Mouse (Mus musculus) MEL (cell line): Measurements from ENCODE around the gene 0610012G03Rik.
A peak's percentile ranks its signal among the peaks of the same experiment; 100 is the strongest.

Source experiments
- BHLHE40 ChIP-seq: IDR thresholded peaks from 2 replicates; pipeline ENCODE4 v1.6.1; 2012; ENCODE audit warnings: low read depth, mild to moderate bottlenecking, inconsistent platforms, low read length, improper control_type of control experiment, borderline replicate concordance
- CHD1 ChIP-seq: IDR thresholded peaks from 2 replicates; pipeline ENCODE4 v1.6.1; 2012; ENCODE audit warnings: low read depth, mild to moderate bottlenecking, inconsistent platforms, low read length, improper control_type of control experiment
- CTCF ChIP-seq, 3 experiments: IDR thresholded peaks in 2 of 3; conservative IDR thresholded peaks in 1 of 3; 2 replicates each; pipeline ENCODE4 v1.5.1; 2011 to 2012; ENCODE audit warnings: low read length in 3 of 3, low read depth in 2 of 3, mild to moderate bottlenecking in 2 of 3, improper control_type of control experiment in 1 of 3, inconsistent platforms in 1 of 3, mixed read lengths in 1 of 3, moderate library complexity in 1 of 3; ENCODE audit not compliant: control insufficient read depth in 1 of 3, insufficient read depth in 1 of 3, poor library complexity in 1 of 3, severe bottlenecking in 1 of 3
- EP300 ChIP-seq, 2 experiments: IDR thresholded peaks; 2 replicates each; pipeline ENCODE4 v1.6.1; 2011; ENCODE audit warnings: improper control_type of control experiment in 2 of 2, low read length in 2 of 2, low read depth in 1 of 2, mild to moderate bottlenecking in 1 of 2
- GATA1 ChIP-seq: IDR thresholded peaks from 2 replicates; pipeline ENCODE4 v1.6.1; 2011; ENCODE audit warnings: low read depth, low read length, improper control_type of control experiment
- JUND ChIP-seq: IDR thresholded peaks from 2 replicates; pipeline ENCODE4 v1.6.1; 2011; ENCODE audit warnings: low read depth, mild to moderate bottlenecking, improper control_type of control experiment, low read length
- POLR2A ChIP-seq, 2 experiments: IDR thresholded peaks; 2 replicates each; pipeline ENCODE4 v1.6.1; 2011 to 2012; ENCODE audit warnings: low read length in 2 of 2, mild to moderate bottlenecking in 2 of 2, control low read depth in 1 of 2, improper control_type of control experiment in 1 of 2, low read depth in 1 of 2, moderate library complexity in 1 of 2; ENCODE audit not compliant: control insufficient read depth in 1 of 2, insufficient read depth in 1 of 2, poor library complexity in 1 of 2
- POLR2AphosphoS2 ChIP-seq: IDR thresholded peaks from 2 replicates; pipeline ENCODE4 v1.6.1; 2011; ENCODE audit warnings: low read length, improper control_type of control experiment
- RCOR1 ChIP-seq: IDR thresholded peaks from 2 replicates; pipeline ENCODE4 v1.6.1; 2012; ENCODE audit warnings: low read depth, mild to moderate bottlenecking, inconsistent platforms, low read length, improper control_type of control experiment
- SMC3 ChIP-seq: IDR thresholded peaks from 2 replicates; pipeline ENCODE4 v1.6.1; 2011; ENCODE audit warnings: low read depth, low read length, improper control_type of control experiment
- TCF12 ChIP-seq: IDR thresholded peaks from 2 replicates; pipeline ENCODE4 v1.6.1; 2014; ENCODE audit warnings: low read depth, mild to moderate bottlenecking, inconsistent platforms, low read length, improper control_type of control experiment, moderate library complexity
- USF1 ChIP-seq: IDR thresholded peaks from 2 replicates; pipeline ENCODE4 v1.6.1; 2014; ENCODE audit warnings: low read depth, mild to moderate bottlenecking, inconsistent platforms, low read length, improper control_type of control experiment, moderate library complexity
- ZC3H11A ChIP-seq: IDR thresholded peaks from 2 replicates; pipeline ENCODE4 v1.6.1; 2012; ENCODE audit warnings: low read depth, mild to moderate bottlenecking, inconsistent platforms, low read length, improper control_type of control experiment
- ZNF384 ChIP-seq: IDR thresholded peaks from 2 replicates; pipeline ENCODE4 v1.6.1; 2012; ENCODE audit warnings: low read depth, mild to moderate bottlenecking, inconsistent platforms, low read length, improper control_type of control experiment

DNA sequence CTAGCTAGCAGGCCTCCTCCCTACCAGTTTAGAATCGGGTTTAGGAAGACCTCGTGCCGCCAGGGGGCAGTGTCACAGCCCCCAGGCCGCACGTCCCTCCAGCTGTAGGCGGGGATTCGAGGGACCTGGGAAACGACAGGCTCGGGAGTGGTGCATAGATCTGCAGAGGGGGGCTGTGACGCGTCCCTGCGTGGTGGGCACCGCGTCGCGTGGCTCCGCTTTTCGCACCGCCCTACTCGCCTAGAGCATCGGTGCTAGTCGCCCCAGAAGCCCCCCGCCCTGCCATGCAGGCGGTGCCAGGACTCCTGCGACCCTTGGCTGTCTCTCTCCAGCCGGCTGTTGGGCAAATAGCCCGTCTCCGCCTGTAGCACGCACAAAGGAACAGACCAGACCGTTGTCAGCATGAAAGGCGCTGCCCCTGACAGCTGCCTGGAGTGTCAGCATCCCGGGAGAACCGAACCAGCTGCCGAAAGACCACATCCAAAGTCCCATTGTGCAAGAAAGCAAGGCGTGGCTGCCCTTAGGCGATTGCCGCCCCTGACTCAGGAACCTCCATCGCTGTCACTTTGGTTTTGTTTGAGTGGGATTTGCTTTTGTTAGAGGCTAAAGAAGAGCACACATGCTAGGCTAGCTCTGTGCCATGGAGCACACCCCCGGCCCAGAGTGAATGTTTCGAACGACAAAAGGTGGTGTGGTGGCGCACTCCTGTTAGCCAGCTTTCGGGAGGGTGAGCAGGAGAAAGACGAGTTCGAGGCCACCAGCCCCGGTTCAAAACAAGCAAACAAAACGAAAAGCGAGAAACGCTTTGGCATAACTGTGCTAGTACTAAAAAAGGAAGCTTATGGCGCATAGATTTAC is 15.2 kb downstream of the 0610012G03Rik start:
- peak; percentile 48 for TF ChIP-seq USF1
- TF ChIP-seq ZC3H11A = peak; percentile 47; the same call in 1 of the 2 replicates
- peak; percentile 86 to 93 (median 93) for TF ChIP-seq CTCF (IDR thresholded peaks at IDR 0.05 in 2 of 3, conservative IDR thresholded peaks at IDR 0.05 in 1 of 3; ENCODE audit: control insufficient read depth in 1 of 3, insufficient read depth in 1 of 3, low read depth in 2 of 3, low read length in 3 of 3, poor library complexity in 1 of 3, severe bottlenecking in 1 of 3)
- no peak for TF ChIP-seq JUND
- TF ChIP-seq GATA1 = no peak
- peak; percentile 79 for TF ChIP-seq SMC3
- 0 out of 4 replicates have a peak, but pooled peaks of 1 of the 2 experiments have one; percentile 18 for TF ChIP-seq EP300 (IDR thresholded peaks at IDR 0.05; ENCODE audit: low read depth in 1 of 2, low read length in 2 of 2)
- TF ChIP-seq BHLHE40 = 0 out of 2 replicates have a peak, but pooled peaks have one; percentile 22
- TF ChIP-seq RCOR1 = 0 out of 2 replicates have a peak, but pooled peaks have one; percentile 32
- no peak for TF ChIP-seq POLR2AphosphoS2
- peak; percentile 39 for TF ChIP-seq ZNF384
- 0 out of 4 replicates have a peak, but pooled peaks of 1 of the 2 experiments have one; percentile 24 for TF ChIP-seq POLR2A (IDR thresholded peaks at IDR 0.05; ENCODE audit: control insufficient read depth in 1 of 2, insufficient read depth in 1 of 2, low read depth in 1 of 2, low read length in 2 of 2, poor library complexity in 1 of 2)
- no peak for TF ChIP-seq CHD1
- peak; percentile 56 for TF ChIP-seq TCF12
